18 mouse cellular contexts compared by ENCODE assay signal in genomic region chr13:95820071-95820470, GRCm38 (mm10).
DNase-seq lines count a peak whose midpoint lies in the region; ATAC-seq lines count a peak whose summit lies in the region.
"Had no signal": no experiment of that assay in that cellular context is flagged by ENCODE, and none has a peak within 500 bp of the region (broad histone marks: within the 10 kb centered on the region; RNA-seq: fewer than 3 reads in every experiment).

No protein-coding gene starts in this region.

- no peaks in the 10 kb centered on the region for H3K36me3 ChIP-seq in hindbrain, embryonic 16.5 days (ENCODE audit: control insufficient read depth, insufficient read depth, low read length)
- H3K36me3 ChIP-seq: embryonic facial prominence, embryonic 15.5 days; forebrain, embryonic 15.5 days; G1E; heart, embryonic 12.5 days; intestine, embryonic 15.5 days; limb, embryonic 15.5 days; midbrain, embryonic 15.5 days had no signal

- no peak overlapping the region for H3K27ac ChIP-seq in hindbrain, embryonic 16.5 days (ENCODE audit: low read depth, low read length)
- H3K27ac ChIP-seq: embryonic facial prominence, embryonic 15.5 days; forebrain, embryonic 15.5 days; intestine, embryonic 15.5 days; limb, embryonic 15.5 days; midbrain, embryonic 15.5 days had no signal

- intact Hi-C loops in left cerebral cortex, postnatal 36 days (cut with DNase I) = no loop called here

- no peak for ATAC-seq in hindbrain, embryonic 16.5 days
- ATAC-seq: forebrain, embryonic 15.5 days; intestine, embryonic 15.5 days; midbrain, embryonic 15.5 days had no signal

- WGBS in hindbrain, embryonic 16.5 days = 87% methylated on average over 9 of the region's 9 CpGs

- no peak overlapping the region for H3K9ac ChIP-seq in hindbrain, embryonic 16.5 days (ENCODE audit: low read depth, low read length)
- H3K9ac ChIP-seq: embryonic facial prominence, embryonic 15.5 days; forebrain, embryonic 15.5 days; heart, embryonic 12.5 days; intestine, embryonic 15.5 days; limb, embryonic 15.5 days; midbrain, embryonic 15.5 days had no signal

- H3K4me2 ChIP-seq in hindbrain, embryonic 16.5 days (ENCODE audit: low read length) = no peak overlapping the region
- H3K4me2 ChIP-seq: embryonic facial prominence, embryonic 15.5 days; forebrain, embryonic 15.5 days; heart, embryonic 12.5 days; intestine, embryonic 15.5 days; limb, embryonic 15.5 days; midbrain, embryonic 15.5 days had no signal

- H3K4me1 ChIP-seq in hindbrain, embryonic 16.5 days (ENCODE audit: control insufficient read depth, insufficient read depth, low read depth, low read length) = no peaks in the 10 kb centered on the region; the same call in 1 of the 2 replicates
- H3K4me1 ChIP-seq: embryonic facial prominence, embryonic 15.5 days; heart, embryonic 12.5 days; intestine, embryonic 15.5 days; limb, embryonic 15.5 days had no signal

- H3K4me3 ChIP-seq in hindbrain, embryonic 16.5 days (ENCODE audit: low read length) = no peak overlapping the region
- H3K4me3 ChIP-seq: embryonic facial prominence, embryonic 15.5 days; forebrain, embryonic 15.5 days; heart, embryonic 12.5 days; intestine, embryonic 15.5 days; limb, embryonic 15.5 days; midbrain, embryonic 15.5 days had no signal

- H3K9me3 ChIP-seq in hindbrain, embryonic 16.5 days (ENCODE audit: control insufficient read depth, low read length) = no peaks in the 10 kb centered on the region
- H3K9me3 ChIP-seq: embryonic facial prominence, embryonic 15.5 days; forebrain, embryonic 15.5 days; G1E; intestine, embryonic 15.5 days; limb, embryonic 15.5 days; midbrain, embryonic 15.5 days had no signal

- DNase-seq in layer of hippocampus, adult 11-12 months (ENCODE audit: low spot score) = peak; percentile 73
- DNase-seq in layer of hippocampus, postnatal 25 days (ENCODE audit: extremely low spot score in 1 of 2, low spot score in 1 of 2) = no peak
- DNase-seq in adrenal gland, postnatal 25 days = peak; percentile 42
- peak; percentile 79 to 83 for DNase-seq in frontal cortex, postnatal 36 days (ENCODE audit: low spot score in 2 of 2)
- DNase-seq in left cerebral cortex, postnatal 36 days (ENCODE audit: low spot score in 2 of 2) = peak; percentile 77 to 83
- no peak for DNase-seq in urinary bladder, postnatal 10 days (ENCODE audit: low spot score)
- no peak for DNase-seq in MN1 (ENCODE audit: low spot score)
- DNase-seq: gastrocnemius, postnatal 36 days; kidney, postnatal 10 days; lung, adult 18-20 months had no signal

- no peaks in the 10 kb centered on the region for H3K27me3 ChIP-seq in hindbrain, embryonic 16.5 days (replicated peaks; ENCODE audit: control insufficient read depth, insufficient read depth, low read length)
- H3K27me3 ChIP-seq: embryonic facial prominence, embryonic 15.5 days; forebrain, embryonic 15.5 days; heart, embryonic 12.5 days; intestine, embryonic 15.5 days; limb, embryonic 15.5 days; midbrain, embryonic 15.5 days had no signal

Comparison
In these comparisons a context has a peak if more than half of its experiments do, and no peak if none do; other contexts are left out.
1. DNase-seq: peak in layer of hippocampus, adult 11-12 months (single experiment), adrenal gland, postnatal 25 days (single experiment), frontal cortex, postnatal 36 days (2 of 2) and left cerebral cortex, postnatal 36 days (2 of 2); none in layer of hippocampus, postnatal 25 days (0 of 2), urinary bladder, postnatal 10 days (single experiment) and MN1 (single experiment).